Mouse (Mus musculus): ENCODE results near the gene Cpa1. TPM values are rescaled to one million over a fixed set of nuclear protein-coding genes. Genes with fewer than 3 reads are reported as not detected.

Gene Cpa1
- total and polyA plus RNA-seq, 3 experiments, result not detected

DNA sequence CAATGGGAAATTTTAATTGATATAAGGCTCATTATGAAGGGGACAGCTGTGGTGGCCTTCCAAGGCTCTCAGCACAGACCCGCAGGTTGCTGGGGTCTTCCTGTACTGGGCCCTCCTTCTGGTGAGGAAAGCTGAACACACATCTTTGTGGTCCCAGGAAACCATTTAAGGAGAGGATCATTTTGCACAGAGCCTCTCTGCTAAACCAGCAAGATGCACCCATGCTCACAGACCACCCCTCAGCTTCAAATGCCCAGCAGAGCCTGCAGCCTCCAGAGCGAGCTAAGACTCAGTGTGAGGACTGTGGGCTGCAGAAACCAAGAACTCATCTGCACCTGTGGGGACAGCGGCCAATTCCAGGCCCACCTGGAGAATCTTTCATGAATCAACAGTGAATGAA lies 15.9 kb downstream of the Cpa1 start:
- H3K79me2 ChIP-seq (ENCODE audit: control insufficient read depth, insufficient read depth, low read length, poor library complexity), result no peaks in the 10 kb centered on the region
- no peak overlapping the region for H3K4me3 ChIP-seq (ENCODE audit: control insufficient read depth in 1 of 2, insufficient read depth in 1 of 2, low read depth in 2 of 2, low read length in 2 of 2)
- no peak for TF ChIP-seq CHD2 (IDR thresholded peaks at IDR 0.05; ENCODE audit: low read length)
- H3K36me3 ChIP-seq (ENCODE audit: control insufficient read depth in 1 of 2, insufficient read depth in 2 of 2, low read length in 2 of 2), result no peaks in the 10 kb centered on the region; a peak in 1 of 4 replicates
- H3K4me1 ChIP-seq (ENCODE audit: control insufficient read depth in 1 of 2, insufficient read depth in 2 of 2, low read length in 2 of 2), result no peaks in the 10 kb centered on the region
- DNase-seq (ENCODE audit: low read depth, low spot score), result no peak
- no peak overlapping the region for H3K27ac ChIP-seq (ENCODE audit: control insufficient read depth, low read depth, low read length)
- H3K9ac ChIP-seq (ENCODE audit: control insufficient read depth, low read depth, low read length, poor library complexity, severe bottlenecking), result no peak overlapping the region
- H3K9me3 ChIP-seq (replicated peaks; ENCODE audit: insufficient read depth, low read length), result no peaks in the 10 kb centered on the region
- H3K27me3 ChIP-seq (ENCODE audit: control insufficient read depth in 1 of 2, insufficient read depth in 2 of 2, low read length in 2 of 2), result no peaks in the 10 kb centered on the region

- Histone ChIP-seq H3K9ac (ENCODE audit: control insufficient read depth, low read depth, low read length, poor library complexity, severe bottlenecking) (no peak overlapping the region), H3K9me3 (replicated peaks; ENCODE audit: insufficient read depth, low read length) (no peaks in the 10 kb centered on the region), H3K79me2 (ENCODE audit: control insufficient read depth, insufficient read depth, low read length, poor library complexity) (no peaks in the 10 kb centered on the region), H3K4me3 (ENCODE audit: control insufficient read depth in 1 of 2, insufficient read depth in 1 of 2, low read depth in 2 of 2, low read length in 2 of 2) (no peak overlapping the region), H3K36me3 (ENCODE audit: control insufficient read depth in 1 of 2, insufficient read depth in 2 of 2, low read length in 2 of 2) (no peaks in the 10 kb centered on the region; a peak in 1 of 4 replicates), H3K27ac (ENCODE audit: control insufficient read depth, low read depth, low read length) (no peak overlapping the region), H3K27me3 (ENCODE audit: control insufficient read depth in 1 of 2, insufficient read depth in 2 of 2, low read length in 2 of 2) (no peaks in the 10 kb centered on the region), H3K4me1 (ENCODE audit: control insufficient read depth in 1 of 2, insufficient read depth in 2 of 2, low read length in 2 of 2) (no peaks in the 10 kb centered on the region)
- TF ChIP-seq MAX (IDR thresholded peaks at IDR 0.05; ENCODE audit: low read length) (no peak), ZNF384 (IDR thresholded peaks at IDR 0.05; ENCODE audit: low read depth, low read length) (no peak), POLR2A (IDR thresholded peaks at IDR 0.05; ENCODE audit: control insufficient read depth in 1 of 2, insufficient read depth in 1 of 2, low read depth in 1 of 2, low read length in 2 of 2, poor library complexity in 1 of 2) (no peak), MAZ (IDR thresholded peaks at IDR 0.05; ENCODE audit: low read depth, low read length) (no peak), USF2 (IDR thresholded peaks at IDR 0.05; ENCODE audit: borderline replicate concordance in 1 of 2, insufficient read depth in 1 of 2, low read depth in 1 of 2, low read length in 2 of 2) (no peak), TAL1 (IDR thresholded peaks at IDR 0.05; ENCODE audit: low read length) (no peak), HCFC1 (IDR thresholded peaks at IDR 0.05; ENCODE audit: low read depth, low read length) (no peak), E2F4 (IDR thresholded peaks at IDR 0.05; ENCODE audit: borderline replicate concordance, low read depth, low read length) (no peak), CHD2 (IDR thresholded peaks at IDR 0.05; ENCODE audit: low read length) (no peak)
- DNase-seq (ENCODE audit: low read depth, low spot score), result no peak
These were observed 18.3 kb downstream of the Cpa1 start for GRCm38 (mm10) chr6:30657279-30657678.

GRCm38 (mm10) chr6:30658619-30659018 lies 19.6 kb downstream of the Cpa1 start:
- Histone ChIP-seq H3K9me3 (replicated peaks; ENCODE audit: insufficient read depth, low read length) (no peaks in the 10 kb centered on the region), H3K9ac (ENCODE audit: control insufficient read depth, low read depth, low read length, poor library complexity, severe bottlenecking) (no peak overlapping the region), H3K27ac (ENCODE audit: control insufficient read depth, low read depth, low read length) (no peak overlapping the region), H3K36me3 (ENCODE audit: control insufficient read depth in 1 of 2, insufficient read depth in 2 of 2, low read length in 2 of 2) (no peaks in the 10 kb centered on the region; a peak in 1 of 4 replicates), H3K4me1 (ENCODE audit: control insufficient read depth in 1 of 2, insufficient read depth in 2 of 2, low read length in 2 of 2) (no peaks in the 10 kb centered on the region), H3K27me3 (ENCODE audit: control insufficient read depth in 1 of 2, insufficient read depth in 2 of 2, low read length in 2 of 2) (no peaks in the 10 kb centered on the region), H3K79me2 (ENCODE audit: control insufficient read depth, insufficient read depth, low read length, poor library complexity) (no peaks in the 10 kb centered on the region), H3K4me3 (ENCODE audit: control insufficient read depth in 1 of 2, insufficient read depth in 1 of 2, low read depth in 2 of 2, low read length in 2 of 2) (no peak overlapping the region)
- no peak for DNase-seq (ENCODE audit: low read depth, low spot score)
- TF ChIP-seq MAFK (IDR thresholded peaks at IDR 0.05; ENCODE audit: borderline replicate concordance, low read depth, low read length), result no peak
- no peak for TF ChIP-seq EP300 (IDR thresholded peaks at IDR 0.05; ENCODE audit: low read depth in 1 of 2, low read length in 2 of 2)
- no peak for TF ChIP-seq GABPA (IDR thresholded peaks at IDR 0.05; ENCODE audit: low read depth, low read length)
- TF ChIP-seq TAL1 (IDR thresholded peaks at IDR 0.05; ENCODE audit: low read length), result no peak
- TF ChIP-seq TBP (IDR thresholded peaks at IDR 0.05; ENCODE audit: low read depth, low read length), result no peak
- no peak for TF ChIP-seq POLR2A (IDR thresholded peaks at IDR 0.05; ENCODE audit: control insufficient read depth in 1 of 2, insufficient read depth in 1 of 2, low read depth in 1 of 2, low read length in 2 of 2, poor library complexity in 1 of 2)
- TF ChIP-seq RAD21 (IDR thresholded peaks at IDR 0.05; ENCODE audit: low read depth, low read length), result no peak
- no peak for TF ChIP-seq POLR2AphosphoS2 (IDR thresholded peaks at IDR 0.05; ENCODE audit: low read length)
- no peak for TF ChIP-seq RCOR1 (IDR thresholded peaks at IDR 0.05; ENCODE audit: low read depth, low read length)
- no peak for TF ChIP-seq HCFC1 (IDR thresholded peaks at IDR 0.05; ENCODE audit: low read depth, low read length)
- no peak for TF ChIP-seq ZKSCAN1 (IDR thresholded peaks at IDR 0.05; ENCODE audit: low read depth, low read length)
- no peak for TF ChIP-seq POLR2AphosphoS5 (IDR thresholded peaks at IDR 0.05; ENCODE audit: borderline replicate concordance, low read depth, low read length)
- no peak for TF ChIP-seq MYC (IDR thresholded peaks at IDR 0.05; ENCODE audit: low read depth, low read length)
- TF ChIP-seq ZC3H11A (IDR thresholded peaks at IDR 0.05; ENCODE audit: low read depth, low read length), result no peak
- no peak for TF ChIP-seq E2F4 (IDR thresholded peaks at IDR 0.05; ENCODE audit: borderline replicate concordance, low read depth, low read length)
- TF ChIP-seq SIN3A (IDR thresholded peaks at IDR 0.05; ENCODE audit: low read length), result no peak
- TF ChIP-seq BHLHE40 (IDR thresholded peaks at IDR 0.05; ENCODE audit: borderline replicate concordance, low read depth, low read length), result no peak
